Mouse (Mus musculus) kidney, embryonic 14.5 days (tissue): ENCODE measurements at regions not wholly inside any gene's neighbourhood (a gene's known extent, or its start where the extent isn't known, plus 50 kb on each side); places are given as distances from the start of the nearest gene placed in this dataset.
A peak's percentile ranks its signal among the peaks of the same experiment; 100 is the strongest.

ENCODE experiments used
- ATAC-seq: fragments of 200-750 bp; cut with Nextera tagmentation; 2 replicates; pipeline ENCODE4 v1.8.0; 2017; ENCODE audit warnings: moderate number of reproducible peaks, mild to moderate bottlenecking, moderate TSS enrichment, moderate library complexity; ENCODE audit not compliant: low FRiP score, low TSS enrichment
- H3K27ac ChIP-seq: fragments of 300-500 bp; sonication (generic); 2 replicates; pipeline ENCODE4 v1.5.1; 2014; ENCODE audit warnings: low read depth, mild to moderate bottlenecking, low read length, moderate library complexity, mixed read lengths
- H3K27me3 ChIP-seq: fragments of 300-500 bp; sonication (generic); 2 replicates; pipeline ENCODE4 v1.6.1; 2014; ENCODE audit warnings: mild to moderate bottlenecking, low read length; ENCODE audit not compliant: control insufficient read depth, insufficient read depth
- H3K36me3 ChIP-seq: fragments of 300-500 bp; sonication (generic); 2 replicates; pipeline ENCODE4 v1.6.1; 2014; ENCODE audit warnings: low read length, mixed read lengths; ENCODE audit not compliant: control insufficient read depth, insufficient read depth
- H3K4me1 ChIP-seq: fragments of 300-500 bp; sonication (generic); 2 replicates; pipeline ENCODE4 v1.6.1; 2014; ENCODE audit warnings: low read length, mixed read lengths; ENCODE audit not compliant: control insufficient read depth, insufficient read depth
- H3K4me2 ChIP-seq: fragments of 300-500 bp; sonication (generic); replicated peaks from 2 replicates; pipeline ENCODE4 v1.6.1; 2014; ENCODE audit warnings: low read depth, mild to moderate bottlenecking, low read length
- H3K4me3 ChIP-seq: fragments of 300-500 bp; sonication (generic); 2 replicates; pipeline ENCODE4 v1.5.1; 2014; ENCODE audit warnings: mild to moderate bottlenecking, low read length
- H3K9ac ChIP-seq: fragments of 300-500 bp; sonication (generic); 2 replicates; pipeline ENCODE4 v1.6.1; 2014; ENCODE audit warnings: low read depth, mild to moderate bottlenecking, low read length, moderate library complexity
- H3K9me3 ChIP-seq: fragments of 300-500 bp; sonication (generic); 2 replicates; pipeline ENCODE4 v1.6.1; 2016; ENCODE audit warnings: low read length; ENCODE audit not compliant: control insufficient read depth
- WGBS: fragments of 180-500 bp; shearing (Covaris S2); extraction: QIAGEN DNeasy Blood & Tissue Kit; methylation state at CpG from one replicate; pipeline ENCODE4 v1.1.7; 2014; 5-methylcytosine and 5-hydroxymethylcytosine counted together

GRCm38 (mm10) chr8:75353786-75354185 lies 52.6 kb downstream of the Gm10358 start:
- Histone ChIP-seq H3K4me2 (no peak overlapping the region), H3K36me3 (no peaks in the 10 kb centered on the region), H3K27ac (no peak overlapping the region), H3K9ac (no peak overlapping the region), H3K27me3 (no peaks in the 10 kb centered on the region), H3K9me3 (no peaks in the 10 kb centered on the region), H3K4me3 (no peak overlapping the region), H3K4me1 (no peaks in the 10 kb centered on the region)
- 79% methylated on average over 1 of the region's 1 CpGs for WGBS
- ATAC-seq: no peak

DNA sequence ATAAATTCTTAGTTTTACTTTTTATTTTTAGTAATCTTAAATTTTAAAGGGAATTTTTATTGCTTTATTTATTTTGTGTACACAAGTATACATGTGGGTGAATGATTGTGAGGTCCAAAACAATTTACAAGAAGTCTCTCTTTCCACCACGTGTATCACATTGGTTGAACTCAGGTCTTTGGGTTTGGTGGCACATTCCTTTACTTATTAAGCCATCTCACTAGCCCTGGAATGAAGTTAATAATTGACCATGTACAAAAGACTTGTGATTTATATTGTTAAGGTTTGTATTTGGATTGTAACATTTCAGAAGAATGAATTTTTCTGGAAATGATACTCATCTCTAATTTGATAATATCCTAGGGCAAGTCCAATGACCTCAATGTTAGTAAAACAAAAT lies 56.2 kb downstream of the Gm10358 start:
- H3K4me3 ChIP-seq: no peak overlapping the region

GRCm38 (mm10) chr8:75348047-75348446 lies 58.3 kb downstream of the Gm10358 start:
- Histone ChIP-seq H3K4me2 (no peak overlapping the region), H3K36me3 (no peaks in the 10 kb centered on the region), H3K9me3 (no peaks in the 10 kb centered on the region), H3K27ac (no peak overlapping the region), H3K27me3 (no peaks in the 10 kb centered on the region), H3K4me1 (no peaks in the 10 kb centered on the region), H3K9ac (no peak overlapping the region), H3K4me3 (no peak overlapping the region)
- ATAC-seq: no peak
- 59% methylated on average over 1 of the region's 1 CpGs for WGBS

More for the DNA sequence above, 56.2 kb downstream of the Gm10358 start:
- Histone ChIP-seq H3K9me3 (no peaks in the 10 kb centered on the region), H3K27me3 (no peaks in the 10 kb centered on the region), H3K27ac (no peak overlapping the region), H3K4me2 (no peak overlapping the region), H3K4me1 (no peaks in the 10 kb centered on the region), H3K9ac (no peak overlapping the region), H3K36me3 (no peaks in the 10 kb centered on the region)
- no peak for ATAC-seq
- 51% methylated on average over 1 of the region's 1 CpGs for WGBS

- Histone ChIP-seq H3K4me1 (no peaks in the 10 kb centered on the region), H3K27me3 (no peaks in the 10 kb centered on the region), H3K27ac (no peak overlapping the region), H3K4me2 (no peak overlapping the region), H3K4me3 (no peak overlapping the region), H3K36me3 (no peaks in the 10 kb centered on the region), H3K9me3 (no peaks in the 10 kb centered on the region), H3K9ac (no peak overlapping the region)
- ATAC-seq: no peak
- WGBS: 84% methylated on average over 1 of the region's 1 CpGs
These were observed 85.8 kb downstream of the Gm10358 start for GRCm38 (mm10) chr8:75320614-75321013.

- Histone ChIP-seq H3K27ac (no peak overlapping the region), H3K27me3 (no peaks in the 10 kb centered on the region), H3K4me2 (no peak overlapping the region), H3K36me3 (no peaks in the 10 kb centered on the region), H3K9ac (no peak overlapping the region), H3K4me1 (no peaks in the 10 kb centered on the region), H3K9me3 (no peaks in the 10 kb centered on the region), H3K4me3 (no peak overlapping the region)
- WGBS: 21% methylated on average over 4 of the region's 4 CpGs
- no peak for ATAC-seq
These were observed 87.9 kb downstream of the Gm10358 start for GRCm38 (mm10) chr8:75318526-75318925.

DNA sequence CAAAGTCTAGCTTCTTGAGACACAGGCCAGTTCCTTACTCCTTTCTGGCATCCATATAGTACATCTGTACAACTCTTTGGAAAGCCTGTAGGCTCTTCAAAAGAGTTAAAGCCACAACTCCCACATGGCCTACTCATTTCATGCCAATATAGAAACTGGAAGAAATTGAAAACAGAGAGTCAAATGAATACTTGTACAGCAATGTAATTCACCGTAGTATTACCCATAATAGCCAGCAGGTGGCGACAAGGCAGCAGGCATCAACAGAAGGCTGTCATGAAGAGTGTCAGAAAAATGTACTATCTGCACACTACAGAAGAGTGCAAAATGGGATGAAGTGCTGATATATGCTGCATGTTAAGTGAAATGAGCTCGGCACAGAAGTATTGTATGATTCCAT lies 90.5 kb downstream of the Gm10358 start:
- Histone ChIP-seq H3K4me2 (no peak overlapping the region), H3K9me3 (no peaks in the 10 kb centered on the region), H3K27me3 (no peaks in the 10 kb centered on the region), H3K27ac (no peak overlapping the region), H3K9ac (no peak overlapping the region), H3K4me1 (no peaks in the 10 kb centered on the region), H3K36me3 (no peaks in the 10 kb centered on the region), H3K4me3 (no peak overlapping the region)
- 0 out of 2 replicates have a peak, but pooled peaks have one; percentile 57 for ATAC-seq
- WGBS: 8% methylated on average over 3 of the region's 3 CpGs

GRCm38 (mm10) chr8:75309463-75309862 lies 95.7 kb downstream of the Rasd2 start:
- no peaks in the 10 kb centered on the region for H3K9me3 ChIP-seq
- H3K27me3 ChIP-seq: no peaks in the 10 kb centered on the region
- no peak for ATAC-seq
- H3K9ac ChIP-seq: no peak overlapping the region
- H3K4me2 ChIP-seq: no peak overlapping the region
- no peaks in the 10 kb centered on the region for H3K4me1 ChIP-seq
- no peak overlapping the region for H3K27ac ChIP-seq
- H3K4me3 ChIP-seq: no peak overlapping the region
- H3K36me3 ChIP-seq: no peaks in the 10 kb centered on the region
- 66% methylated on average over 2 of the region's 2 CpGs for WGBS

DNA sequence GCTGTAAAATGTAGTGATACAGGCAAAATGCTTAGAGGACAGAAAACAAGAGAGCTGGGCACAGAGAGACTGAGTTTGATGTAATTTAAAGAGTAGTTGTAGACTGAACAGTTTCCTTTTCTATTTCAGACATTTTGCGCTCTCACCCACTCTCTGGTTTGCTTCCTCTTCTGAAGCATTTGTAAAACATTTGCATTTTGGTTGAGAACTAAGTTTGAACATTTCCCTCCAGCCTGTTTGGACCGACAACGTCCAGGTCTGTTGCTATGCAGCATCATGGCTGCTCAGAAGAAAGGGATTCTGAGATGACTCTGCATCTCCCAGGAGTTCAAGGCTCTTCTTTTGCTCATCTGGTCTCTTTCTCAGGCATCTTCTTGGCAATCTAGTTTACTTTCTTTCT lies 78.2 kb downstream of the Rasd2 start:
- Histone ChIP-seq H3K9me3 (no peaks in the 10 kb centered on the region), H3K27ac (no peak overlapping the region), H3K27me3 (no peaks in the 10 kb centered on the region), H3K36me3 (no peaks in the 10 kb centered on the region), H3K9ac (no peak overlapping the region), H3K4me2 (no peak overlapping the region), H3K4me1 (no peaks in the 10 kb centered on the region), H3K4me3 (no peak overlapping the region)
- WGBS: 88% methylated on average over 3 of the region's 3 CpGs
- ATAC-seq: no peak

GRCm38 (mm10) chr8:75289933-75290332 lies 76.2 kb downstream of the Rasd2 start:
- Histone ChIP-seq H3K27ac (no peak overlapping the region), H3K9me3 (no peaks in the 10 kb centered on the region), H3K4me1 (no peaks in the 10 kb centered on the region), H3K9ac (no peak overlapping the region), H3K4me3 (no peak overlapping the region), H3K27me3 (no peaks in the 10 kb centered on the region), H3K4me2 (no peak overlapping the region), H3K36me3 (no peaks in the 10 kb centered on the region)
- 81% methylated on average over 8 of the region's 8 CpGs for WGBS
- no peak for ATAC-seq
